Mouse (Mus musculus) MEL (cell line): Measurements from ENCODE around the gene Shank3. TPM values are rescaled to one million over a fixed set of nuclear protein-coding genes. Genes with fewer than 3 reads are reported as not detected.
A peak's percentile ranks its signal among the peaks of the same experiment; 100 is the strongest.

ENCODE experiments used
- DNase-seq: peaks from one replicate; pipeline ENCODE4 v3.0.0; 2011; ENCODE audit warnings: low read depth, low spot score
- H3K27ac ChIP-seq: 2 replicates; pipeline ENCODE4 v1.5.1; 2012; ENCODE audit warnings: low read depth, mild to moderate bottlenecking, control low read depth, low read length, moderate library complexity; ENCODE audit not compliant: control insufficient read depth
- H3K27me3 ChIP-seq, 2 experiments: fragments of 150-350 bp in 1 of 2; sonication (generic) in 1 of 2; 2 replicates each; pipeline ENCODE4 v1.6.1; 2012; ENCODE audit warnings: low read length in 2 of 2, mild to moderate bottlenecking in 2 of 2, improper control_type of control experiment in 1 of 2, moderate library complexity in 1 of 2; ENCODE audit not compliant: insufficient read depth in 2 of 2, control insufficient read depth in 1 of 2
- H3K36me3 ChIP-seq, 2 experiments: 2 replicates each; pipeline ENCODE4 v1.6.1; 2012 to 2014; ENCODE audit warnings: low read length in 2 of 2, improper control_type of control experiment in 1 of 2, inconsistent platforms in 1 of 2, mild to moderate bottlenecking in 1 of 2; ENCODE audit not compliant: insufficient read depth in 2 of 2, control insufficient read depth in 1 of 2
- H3K4me1 ChIP-seq, 2 experiments: fragments of 150-350 bp in 1 of 2; sonication (generic) in 1 of 2; 2 replicates each; pipeline ENCODE4 v1.6.1; 2012; ENCODE audit warnings: low read length in 2 of 2, improper control_type of control experiment in 1 of 2, mild to moderate bottlenecking in 1 of 2; ENCODE audit not compliant: insufficient read depth in 2 of 2, control insufficient read depth in 1 of 2
- H3K4me3 ChIP-seq, 2 experiments: fragments of 150-350 bp in 1 of 2; sonication (generic) in 1 of 2; 2 replicates each; pipeline ENCODE4 v1.5.1; 2012; ENCODE audit warnings: low read depth in 2 of 2, low read length in 2 of 2, mild to moderate bottlenecking in 2 of 2, moderate library complexity in 2 of 2, control low read depth in 1 of 2, improper control_type of control experiment in 1 of 2; ENCODE audit not compliant: control insufficient read depth in 1 of 2, insufficient read depth in 1 of 2
- H3K79me2 ChIP-seq: 2 replicates; pipeline ENCODE4 v1.6.1; 2012; ENCODE audit warnings: mild to moderate bottlenecking, low read length, moderate library complexity; ENCODE audit not compliant: control insufficient read depth, poor library complexity, insufficient read depth
- H3K9ac ChIP-seq: 2 replicates; pipeline ENCODE4 v1.6.1; 2012; ENCODE audit warnings: low read depth, mild to moderate bottlenecking, control low read depth, low read length, moderate library complexity; ENCODE audit not compliant: control insufficient read depth, poor library complexity, severe bottlenecking
- H3K9me3 ChIP-seq: fragments of 150-350 bp; sonication (generic); replicated peaks from 2 replicates; pipeline ENCODE4 v1.6.1; 2012; ENCODE audit warnings: mild to moderate bottlenecking, low read length, improper control_type of control experiment, moderate library complexity; ENCODE audit not compliant: insufficient read depth
- BHLHE40 ChIP-seq: IDR thresholded peaks from 2 replicates; pipeline ENCODE4 v1.6.1; 2012; ENCODE audit warnings: low read depth, mild to moderate bottlenecking, inconsistent platforms, low read length, improper control_type of control experiment, borderline replicate concordance
- CHD1 ChIP-seq: IDR thresholded peaks from 2 replicates; pipeline ENCODE4 v1.6.1; 2012; ENCODE audit warnings: low read depth, mild to moderate bottlenecking, inconsistent platforms, low read length, improper control_type of control experiment
- CHD2 ChIP-seq: IDR thresholded peaks from 2 replicates; pipeline ENCODE4 v1.6.1; 2011; ENCODE audit warnings: low read length, improper control_type of control experiment
- CTCF ChIP-seq, 3 experiments: IDR thresholded peaks in 2 of 3; conservative IDR thresholded peaks in 1 of 3; 2 replicates each; pipeline ENCODE4 v1.5.1; 2011 to 2012; ENCODE audit warnings: low read length in 3 of 3, low read depth in 2 of 3, mild to moderate bottlenecking in 2 of 3, improper control_type of control experiment in 1 of 3, inconsistent platforms in 1 of 3, mixed read lengths in 1 of 3, moderate library complexity in 1 of 3; ENCODE audit not compliant: control insufficient read depth in 1 of 3, insufficient read depth in 1 of 3, poor library complexity in 1 of 3, severe bottlenecking in 1 of 3
- ELF1 ChIP-seq: IDR thresholded peaks from 2 replicates; pipeline ENCODE4 v1.6.1; 2014; ENCODE audit warnings: low read depth, mild to moderate bottlenecking, inconsistent platforms, low read length, improper control_type of control experiment, moderate library complexity
- EP300 ChIP-seq, 2 experiments: IDR thresholded peaks; 2 replicates each; pipeline ENCODE4 v1.6.1; 2011; ENCODE audit warnings: improper control_type of control experiment in 2 of 2, low read length in 2 of 2, low read depth in 1 of 2, mild to moderate bottlenecking in 1 of 2
- GABPA ChIP-seq: IDR thresholded peaks from 2 replicates; pipeline ENCODE4 v1.6.1; 2012; ENCODE audit warnings: low read depth, mild to moderate bottlenecking, inconsistent platforms, low read length, improper control_type of control experiment, moderate library complexity
- HCFC1 ChIP-seq: IDR thresholded peaks from 2 replicates; pipeline ENCODE4 v1.6.1; 2012; ENCODE audit warnings: low read depth, mild to moderate bottlenecking, inconsistent platforms, low read length, improper control_type of control experiment, moderate library complexity
- JUND ChIP-seq: IDR thresholded peaks from 2 replicates; pipeline ENCODE4 v1.6.1; 2011; ENCODE audit warnings: low read depth, mild to moderate bottlenecking, improper control_type of control experiment, low read length
- MAZ ChIP-seq: IDR thresholded peaks from 2 replicates; pipeline ENCODE4 v1.6.1; 2012; ENCODE audit warnings: low read depth, mild to moderate bottlenecking, inconsistent platforms, low read length, improper control_type of control experiment
- MEF2A ChIP-seq: IDR thresholded peaks from 2 replicates; pipeline ENCODE4 v1.6.1; 2014; ENCODE audit warnings: low read depth, mild to moderate bottlenecking, inconsistent platforms, low read length, improper control_type of control experiment; ENCODE audit not compliant: poor library complexity, insufficient replicate concordance, severe bottlenecking; ENCODE audit errors: extremely low read depth
- MXI1 ChIP-seq: IDR thresholded peaks from 2 replicates; pipeline ENCODE4 v1.6.1; 2011; ENCODE audit warnings: mild to moderate bottlenecking, low read depth, low read length, improper control_type of control experiment
- MYB ChIP-seq: IDR thresholded peaks from 2 replicates; pipeline ENCODE4 v1.6.1; 2011; ENCODE audit warnings: mild to moderate bottlenecking, low read depth, low read length, improper control_type of control experiment
- MYC ChIP-seq: IDR thresholded peaks from 2 replicates; pipeline ENCODE4 v1.6.1; 2011; ENCODE audit warnings: low read depth, mild to moderate bottlenecking, low read length, improper control_type of control experiment, moderate library complexity
- POLR2AphosphoS2 ChIP-seq: IDR thresholded peaks from 2 replicates; pipeline ENCODE4 v1.6.1; 2011; ENCODE audit warnings: low read length, improper control_type of control experiment
- POLR2AphosphoS5 ChIP-seq: IDR thresholded peaks from 2 replicates; pipeline ENCODE4 v1.6.1; 2012; ENCODE audit warnings: low read depth, borderline replicate concordance, mild to moderate bottlenecking, inconsistent platforms, low read length, moderate library complexity, mixed read lengths
- RAD21 ChIP-seq: IDR thresholded peaks from 2 replicates; pipeline ENCODE4 v1.6.1; 2011; ENCODE audit warnings: mild to moderate bottlenecking, low read depth, low read length, improper control_type of control experiment
- RCOR1 ChIP-seq: IDR thresholded peaks from 2 replicates; pipeline ENCODE4 v1.6.1; 2012; ENCODE audit warnings: low read depth, mild to moderate bottlenecking, inconsistent platforms, low read length, improper control_type of control experiment
- SIN3A ChIP-seq: IDR thresholded peaks from 2 replicates; pipeline ENCODE4 v1.6.1; 2012; ENCODE audit warnings: low read length, improper control_type of control experiment, inconsistent platforms
- TBP ChIP-seq: IDR thresholded peaks from 2 replicates; pipeline ENCODE4 v1.8.0; 2011; ENCODE audit warnings: low read depth, low read length, improper control_type of control experiment
- TCF12 ChIP-seq: IDR thresholded peaks from 2 replicates; pipeline ENCODE4 v1.6.1; 2014; ENCODE audit warnings: low read depth, mild to moderate bottlenecking, inconsistent platforms, low read length, improper control_type of control experiment, moderate library complexity
- UBTF ChIP-seq: IDR thresholded peaks from 2 replicates; pipeline ENCODE4 v1.6.1; 2012; ENCODE audit warnings: low read depth, mild to moderate bottlenecking, inconsistent platforms, low read length, improper control_type of control experiment, moderate library complexity, borderline replicate concordance; ENCODE audit not compliant: insufficient read depth
- ZKSCAN1 ChIP-seq: IDR thresholded peaks from 2 replicates; pipeline ENCODE4 v1.6.1; 2012; ENCODE audit warnings: low read depth, mild to moderate bottlenecking, inconsistent platforms, low read length, improper control_type of control experiment, moderate library complexity
- polyA plus RNA-seq, 2 experiments: library from polyadenylated mRNA; stranded (reverse) in 1 of 2; unstranded in 1 of 2; fragments of >175 nt in 1 of 2; fragments of >200 nt in 1 of 2; gene quantifications; 2 replicates each; pipeline versions ENCODE4 v1.2.1 to v1.2.4; 2012; ENCODE audit warnings: low replicate concordance in 2 of 2, low read depth in 1 of 2; ENCODE audit not compliant: insufficient read length in 2 of 2, insufficient read depth in 1 of 2, missing spikeins in 1 of 2
- total RNA-seq: library from RNA; depleted of rRNA; stranded (reverse); fragments of 300-350 nt; gene quantifications from 2 replicates; pipeline ENCODE4 v1.2.3, GENCODE M21; 2012

The Shank3 gene
- total and polyA plus RNA-seq, 3 experiments: 14.2 to 20.3 TPM; not detected in 1

GRCm38 (mm10) chr15:89496131-89496530 lies 3.3 kb upstream of the Shank3 start:
- Histone ChIP-seq H3K27me3 (peaks cover 0 to 1% of the 10 kb centered on the region in 2 experiments; a peak in 2 of 4 replicates), H3K4me3 (no peak overlapping the region), H3K9ac (no peak overlapping the region), H3K79me2 (peaks cover 12% of the 10 kb centered on the region), H3K4me1 (peaks cover 3 to 23% of the 10 kb centered on the region in 2 experiments; a peak in 3 of 4 replicates), H3K9me3 (no peaks in the 10 kb centered on the region), H3K36me3 (peaks cover 0 to 6% of the 10 kb centered on the region in 2 experiments; a peak in 2 of 4 replicates), H3K27ac (no peak overlapping the region)
- no peak for DNase-seq
- TF ChIP-seq CHD2: no peak
- no peak for TF ChIP-seq TCF12
- no peak for TF ChIP-seq POLR2AphosphoS2
- TF ChIP-seq ELF1: no peak
- TF ChIP-seq GABPA: no peak
- TF ChIP-seq CTCF (IDR thresholded peaks at IDR 0.05 in 2 of 3, conservative IDR thresholded peaks at IDR 0.05 in 1 of 3; ENCODE audit: control insufficient read depth in 1 of 3, insufficient read depth in 1 of 3, low read depth in 2 of 3, low read length in 3 of 3, poor library complexity in 1 of 3, severe bottlenecking in 1 of 3): no peak
- TF ChIP-seq SIN3A: no peak
- TF ChIP-seq UBTF: no peak
- no peak for TF ChIP-seq ZKSCAN1
- TF ChIP-seq MXI1: no peak
- TF ChIP-seq BHLHE40: no peak
- TF ChIP-seq JUND: no peak
- TF ChIP-seq CHD1: no peak
- TF ChIP-seq MEF2A: no peak

- Histone ChIP-seq H3K36me3 (peaks cover 0 to 6% of the 10 kb centered on the region in 2 experiments; a peak in 2 of 4 replicates), H3K27me3 (peaks cover 0 to 1% of the 10 kb centered on the region in 2 experiments; a peak in 2 of 4 replicates)
Measured at GRCm38 (mm10) chr15:89496841-89497240, 2.6 kb upstream of the Shank3 start.

More at GRCm38 (mm10) chr15:89496841-89497240, 2.6 kb upstream of the Shank3 start:
- H3K27ac ChIP-seq: peak overlapping the region; percentile 26
- no peak overlapping the region for H3K9ac ChIP-seq
- H3K4me1 ChIP-seq: peaks cover 3 to 23% of the 10 kb centered on the region in 2 experiments; a peak in 3 of 4 replicates
- peaks cover 12% of the 10 kb centered on the region for H3K79me2 ChIP-seq
- H3K4me3 ChIP-seq: no peak overlapping the region
- H3K9me3 ChIP-seq: no peaks in the 10 kb centered on the region
- no peak for TF ChIP-seq RAD21
- no peak for TF ChIP-seq POLR2AphosphoS5
- TF ChIP-seq TCF12: no peak
- TF ChIP-seq MYC: no peak
- TF ChIP-seq MYB: no peak
- TF ChIP-seq JUND: no peak
- TF ChIP-seq POLR2AphosphoS2: no peak
- no peak for TF ChIP-seq GABPA
- no peak for TF ChIP-seq RCOR1
- no peak for TF ChIP-seq HCFC1
- no peak for TF ChIP-seq EP300 (IDR thresholded peaks at IDR 0.05; ENCODE audit: low read depth in 1 of 2, low read length in 2 of 2)
- TF ChIP-seq TBP: no peak
- TF ChIP-seq MAZ: no peak
- no peak for DNase-seq
